Mouse (Mus musculus): ENCODE data around the gene Mgat2.
"Not testable (repeated sequence)": the region's sequence is repeated elsewhere in the genome, so short reads cannot be mapped to it uniquely, and the experiment has no call there.

DNA sequence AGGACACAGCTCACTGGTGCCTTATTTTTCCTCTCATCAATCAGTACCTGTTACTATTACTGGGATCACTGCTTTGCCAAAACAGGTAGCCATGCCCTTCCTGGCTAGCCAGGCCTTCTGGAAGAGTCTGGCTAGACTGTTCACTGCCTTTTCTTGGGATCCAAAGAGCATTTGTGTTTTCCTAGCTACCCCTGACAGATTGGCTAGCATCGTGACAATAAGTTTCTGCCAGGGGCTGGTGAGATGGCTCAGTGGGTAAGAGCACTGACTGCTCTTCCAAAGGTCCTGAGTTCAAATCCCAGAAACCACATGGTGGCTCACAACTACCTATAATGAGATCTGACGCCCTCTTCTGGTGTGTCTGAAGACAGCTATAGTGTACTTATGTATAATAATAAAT, 23.3 kb upstream of the Mgat2 start:
- TF ChIP-seq POLR2A (IDR thresholded peaks at IDR 0.05; ENCODE audit: insufficient read depth, low read length); EP300 (IDR thresholded peaks at IDR 0.05; ENCODE audit: insufficient read depth, low read depth, low read length): not testable (repeated sequence)
